Mouse (Mus musculus) regulatory T cell (primary cell): ENCODE data around the gene Pfn1.

Experiments
- in situ Hi-C: fragments of 300-600 bp; cut with MboI, MseI; formaldehyde crosslinking; loops from one replicate; pipeline ENCODE4 v1.15.1; 2025; ENCODE audit warnings: high pct_unique_total_duplicates

The Pfn1 gene

GRCm38 (mm10) chr11:70643051-70643450, 11.4 kb downstream of the Pfn1 start:
- in situ Hi-C loops, result no loop called here

DNA sequence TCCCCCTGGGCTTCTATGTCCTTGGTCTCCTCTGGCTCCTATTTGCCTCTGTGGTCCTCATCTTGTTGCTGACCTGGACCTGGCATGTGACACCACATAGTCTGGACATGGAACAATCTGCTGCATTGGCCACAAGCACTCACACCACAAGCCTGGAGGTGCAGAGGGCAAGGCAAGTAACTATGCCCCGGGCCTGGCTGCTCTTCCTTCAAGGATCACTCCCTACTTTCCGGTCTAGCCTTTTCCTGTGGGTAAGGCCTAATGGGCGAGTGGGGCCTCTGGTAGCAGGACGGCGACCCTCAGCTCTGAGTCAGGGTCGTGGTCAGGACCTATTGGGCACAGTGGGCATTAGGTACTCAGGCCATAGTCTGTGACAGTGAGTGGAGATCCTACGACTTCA, 13.2 kb downstream of the Pfn1 start:
- in situ Hi-C loops, result no loop called here

DNA sequence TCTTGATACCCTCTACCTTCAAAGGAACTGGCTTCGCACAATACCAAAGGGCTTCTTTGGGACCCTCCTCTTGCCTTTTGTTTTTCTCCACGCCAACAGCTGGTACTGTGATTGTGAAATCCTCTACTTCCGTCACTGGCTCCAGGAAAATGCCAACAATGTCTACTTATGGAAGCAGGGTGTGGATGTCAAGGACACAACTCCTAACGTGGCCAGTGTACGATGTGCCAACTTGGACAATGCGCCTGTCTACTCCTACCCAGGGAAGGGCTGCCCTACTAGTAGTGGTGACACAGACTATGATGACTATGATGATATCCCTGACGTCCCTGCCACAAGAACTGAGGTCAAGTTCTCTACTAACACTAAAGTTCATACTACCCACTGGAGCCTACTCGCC, 14.5 kb downstream of the Pfn1 start:
- in situ Hi-C loops, result no loop called here

DNA sequence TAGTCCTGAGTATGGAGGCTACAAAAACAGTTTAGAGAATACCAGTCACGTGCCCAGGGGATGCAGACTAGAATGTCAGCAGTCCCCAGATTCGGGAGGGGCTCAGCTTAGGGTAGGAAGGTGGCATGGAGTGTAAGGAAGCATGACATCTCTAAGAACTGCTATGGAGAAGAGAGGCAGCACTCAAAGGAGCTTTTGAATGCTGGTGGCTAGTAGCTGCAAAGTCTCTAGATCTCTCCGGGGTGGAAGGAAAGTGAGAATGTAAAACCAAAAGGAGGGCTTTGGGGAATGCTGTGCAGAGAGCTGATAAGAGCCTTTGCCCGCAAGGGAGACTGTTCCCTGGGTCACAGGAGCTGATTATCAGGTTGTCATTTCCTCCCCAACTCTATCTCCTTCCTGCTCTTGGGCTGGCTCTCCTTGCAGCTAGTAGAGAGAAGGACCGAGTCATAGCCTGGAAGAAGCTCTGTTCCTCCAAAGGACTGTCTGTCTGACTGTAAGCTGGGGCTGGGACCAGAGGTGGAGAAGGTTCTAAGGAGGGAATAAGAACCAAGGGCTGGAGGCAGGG, 15.6 kb downstream of the Pfn1 start, which contains the start of gene Gp1ba:
Gene Gp1ba, plus strand, starts transcription at position 409 of the 565 bp plus-strand sequence.
- in situ Hi-C loops, result no loop called here

GRCm38 (mm10) chr11:70638293-70638692, 16.2 kb downstream of the Pfn1 start:
- in situ Hi-C loops, result no loop called here

DNA sequence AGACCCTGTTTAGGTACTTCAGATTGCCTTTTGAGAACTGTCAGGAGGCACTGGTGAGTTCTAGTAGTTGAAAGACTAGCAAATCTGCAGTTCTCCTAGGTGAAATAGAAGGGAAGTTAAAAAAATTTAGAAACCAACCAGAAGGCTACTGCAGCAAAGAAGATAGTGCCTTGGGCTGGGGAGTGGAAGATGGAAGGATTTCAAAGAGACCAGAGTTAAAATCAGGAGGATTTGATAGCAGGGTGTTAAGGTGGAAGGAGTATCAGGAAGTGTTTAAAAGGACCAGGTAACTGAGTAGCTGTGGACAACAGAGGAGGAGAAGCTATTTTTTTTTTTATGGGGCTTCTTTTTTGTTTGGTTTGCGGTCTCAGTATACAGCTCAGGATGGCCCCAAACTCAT, 16.7 kb downstream of the Pfn1 start:
- in situ Hi-C loops, result no loop called here

DNA sequence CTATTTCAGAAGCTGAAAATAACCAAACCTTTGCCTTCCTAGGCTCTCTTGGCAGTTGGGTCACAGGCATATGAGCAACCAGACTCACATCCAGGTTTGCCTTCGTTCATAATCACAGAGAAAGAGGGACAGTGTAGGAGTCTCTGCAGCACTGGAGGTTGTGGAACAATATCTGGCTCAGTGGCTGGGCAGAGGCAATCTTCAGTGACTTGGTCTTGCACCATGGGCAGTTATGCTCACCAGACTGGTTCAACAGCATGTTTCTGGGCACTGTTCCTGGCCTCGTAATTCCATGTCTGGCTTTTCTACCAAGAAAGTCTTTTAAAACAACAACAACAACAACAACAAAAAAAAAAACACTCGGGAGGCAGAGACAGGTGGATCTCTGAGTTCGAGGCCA, 18.8 kb downstream of the Pfn1 start:
- in situ Hi-C loops, result no loop called here

GRCm38 (mm10) chr11:70630129-70630528, 24.3 kb downstream of the Pfn1 start:
- in situ Hi-C loops, result loop anchor here (5.0 kb wide), 1 partner anchor 127 kb away; no protein-coding TSS in a partner anchor

DNA sequence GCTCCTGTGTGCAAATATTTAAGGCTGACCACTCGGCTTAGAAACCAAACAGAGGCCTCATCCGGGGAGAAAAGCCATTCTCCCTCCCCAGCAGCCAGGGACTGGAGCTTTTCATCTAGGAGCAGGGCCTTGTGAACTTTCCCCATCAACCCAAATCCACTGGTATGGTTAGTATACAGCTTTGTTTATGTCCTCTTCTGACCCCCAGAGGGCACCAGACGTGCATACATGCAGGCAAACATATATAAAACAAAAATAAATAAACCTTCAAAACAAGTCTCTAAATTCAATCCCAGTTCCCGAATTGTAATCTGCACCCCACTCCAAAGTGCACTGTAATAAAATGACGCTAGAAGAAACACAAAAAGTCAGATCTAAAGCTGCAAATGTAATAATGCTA, 24.9 kb downstream of the Pfn1 start:
- in situ Hi-C loops, result no loop called here

GRCm38 (mm10) chr11:70628431-70628830, 26.0 kb downstream of the Pfn1 start:
- in situ Hi-C loops, result no loop called here

- in situ Hi-C loops, result no loop called here
Measured at GRCm38 (mm10) chr11:70626877-70627276, 27.6 kb downstream of the Pfn1 start.

DNA sequence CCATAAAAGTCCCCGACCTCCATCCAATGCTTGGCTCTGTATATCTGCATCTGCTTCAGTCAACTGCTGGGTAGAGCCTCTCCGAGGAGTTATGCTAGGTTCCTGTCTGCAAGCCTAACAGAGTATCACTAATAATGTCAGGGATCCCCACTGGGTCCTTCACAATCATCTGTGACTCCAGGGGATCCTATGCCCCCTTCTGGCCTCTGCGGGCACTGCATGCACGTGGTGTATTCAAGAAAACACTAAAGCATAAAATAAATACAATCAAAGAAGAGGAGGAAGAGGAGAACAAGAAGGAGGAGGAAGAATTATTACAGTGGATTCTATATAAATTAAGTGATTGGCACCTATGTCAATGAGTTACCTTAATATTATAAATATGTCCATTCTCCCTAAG, 29.0 kb downstream of the Pfn1 start:
- in situ Hi-C loops, result no loop called here

- in situ Hi-C loops, result no loop called here
Measured at GRCm38 (mm10) chr11:70623053-70623742, 31.2 kb downstream of the Pfn1 start.

- in situ Hi-C loops, result no loop called here
Measured at GRCm38 (mm10) chr11:70621972-70622814, 32.3 kb downstream of the Pfn1 start.

GRCm38 (mm10) chr11:70619101-70619500, 35.3 kb downstream of the Pfn1 start, which contains the start of gene Chrne:
TSS of gene Chrne (minus strand) at chr11:70619216.
- in situ Hi-C loops, result loop anchor here (10.0 kb wide), 1 partner anchor 94 kb away; the partner anchor contains the start of gene Psmb6

GRCm38 (mm10) chr11:70615516-70616093, 38.8 kb downstream of the Pfn1 start, which contains the start of gene 4930544D05Rik:
TSS of gene 4930544D05Rik (plus strand) at chr11:70615848.
- in situ Hi-C loops, result loop anchor here (10.0 kb wide), 1 partner anchor 91 kb away; the partner anchor contains the start of gene Psmb6

GRCm38 (mm10) chr11:70615074-70615473, 39.4 kb downstream of the Pfn1 start:
- in situ Hi-C loops, result loop anchor here (10.0 kb wide), 1 partner anchor 90 kb away; the partner anchor contains the start of gene Psmb6

- in situ Hi-C loops, result loop anchor here (5.0 to 10.0 kb wide), 2 partner anchors 88 to 200 kb away; partner anchors contain the start of genes Pelp1 and Psmb6
Measured at GRCm38 (mm10) chr11:70612505-70612904, 41.9 kb downstream of the Pfn1 start.

GRCm38 (mm10) chr11:70610752-70611151, 43.7 kb downstream of the Pfn1 start:
- in situ Hi-C loops, result loop anchor here (5.0 to 10.0 kb wide), 2 partner anchors 86 to 198 kb away; partner anchors contain the start of genes Pelp1 and Psmb6

DNA sequence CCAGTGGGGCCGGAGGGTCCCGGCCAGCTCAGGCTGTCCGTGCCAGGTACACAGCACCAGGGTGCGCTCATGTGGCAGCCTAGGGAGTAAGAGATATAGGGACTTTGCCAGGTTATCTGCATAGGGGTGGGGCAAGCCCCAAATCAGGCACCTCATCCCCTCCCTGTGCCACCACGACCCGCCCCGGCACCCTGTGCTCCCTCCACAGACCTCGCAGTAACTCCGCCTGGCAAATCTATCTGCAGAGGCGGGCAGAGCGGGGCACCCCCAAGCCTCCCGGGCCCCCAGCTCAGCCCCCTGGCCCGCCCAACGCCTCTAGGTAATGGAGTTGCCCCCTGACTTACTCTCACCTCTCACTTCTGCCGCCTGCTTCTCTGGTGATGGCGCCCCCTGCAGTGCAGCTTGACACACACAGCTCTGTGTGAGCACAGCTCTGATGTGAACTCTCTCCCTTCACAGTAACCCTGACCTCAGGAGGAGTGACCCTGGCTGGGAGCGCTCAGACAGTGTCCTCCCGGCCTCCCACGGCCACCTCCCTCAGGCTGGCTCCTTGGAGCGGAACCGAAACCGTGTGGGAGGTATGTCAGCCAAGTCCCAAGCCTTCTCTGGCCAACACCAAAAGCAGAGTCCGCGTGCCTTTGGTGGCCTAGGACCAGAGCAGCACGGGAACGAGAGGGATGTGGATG, 45.9 kb downstream of the Pfn1 start:
- in situ Hi-C loops, result loop anchor here (10.0 kb wide), 1 partner anchor 174 kb away; the partner anchor contains the start of gene Arrb2

DNA sequence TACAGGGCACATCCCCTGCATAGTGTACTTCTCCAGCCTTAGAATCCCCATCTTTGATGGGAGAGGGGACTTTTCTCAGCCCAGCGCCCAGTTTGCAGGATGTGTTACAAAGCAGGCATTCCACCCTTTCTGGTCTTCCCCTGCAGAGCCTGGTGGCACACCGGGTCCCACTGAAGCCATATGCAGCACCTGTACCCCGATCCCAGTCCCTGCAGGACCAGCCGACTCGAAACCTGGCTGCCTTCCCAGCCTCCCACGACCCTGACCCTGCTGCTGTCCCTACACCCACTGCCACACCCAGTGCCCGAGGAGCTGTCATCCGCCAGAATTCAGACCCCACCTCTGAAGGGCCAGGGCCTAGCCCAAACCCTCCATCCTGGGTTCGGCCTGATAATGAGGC, 46.8 kb downstream of the Pfn1 start:
- in situ Hi-C loops, result loop anchor here (10.0 kb wide), 1 partner anchor 173 kb away; the partner anchor contains the start of gene Arrb2
